Mouse (Mus musculus) embryonic facial prominence, embryonic 12.5 days (tissue): ENCODE measurements around the gene Olfr1315-ps1. TPM values are rescaled to one million over a fixed set of nuclear protein-coding genes. Genes with fewer than 3 reads are reported as not detected.

Experiments used
- ATAC-seq: fragments of 200-750 bp; cut with Nextera tagmentation; 2 replicates; pipeline ENCODE4 v1.8.0; 2017; ENCODE audit not compliant: insufficient number of reproducible peaks, insufficient read depth, low FRiP score, low TSS enrichment
- H3K27ac ChIP-seq: fragments of 300-500 bp; sonication (generic); 2 replicates; pipeline ENCODE4 v1.5.1; 2016; ENCODE audit warnings: mild to moderate bottlenecking
- H3K27me3 ChIP-seq: fragments of 300-500 bp; sonication (generic); 2 replicates; pipeline ENCODE4 v1.6.1; 2016; ENCODE audit warnings: mild to moderate bottlenecking, moderate library complexity
- H3K36me3 ChIP-seq: fragments of 300-500 bp; sonication (generic); 2 replicates; pipeline ENCODE4 v1.6.1; 2016; ENCODE audit warnings: mild to moderate bottlenecking
- H3K4me1 ChIP-seq: fragments of 300-500 bp; sonication (generic); 2 replicates; pipeline ENCODE4 v1.6.1; 2016
- H3K4me2 ChIP-seq: fragments of 300-500 bp; sonication (generic); replicated peaks from 2 replicates; pipeline ENCODE4 v1.6.1; 2016; ENCODE audit warnings: mild to moderate bottlenecking, moderate library complexity
- H3K4me3 ChIP-seq: fragments of 300-500 bp; sonication (generic); 2 replicates; pipeline ENCODE4 v1.5.1; 2016; ENCODE audit warnings: mild to moderate bottlenecking
- H3K9ac ChIP-seq: fragments of 300-500 bp; sonication (generic); 2 replicates; pipeline ENCODE4 v1.6.1; 2016; ENCODE audit warnings: mild to moderate bottlenecking, moderate library complexity
- H3K9me3 ChIP-seq: fragments of 300-500 bp; sonication (generic); 2 replicates; pipeline ENCODE4 v1.6.1; 2016; ENCODE audit warnings: mild to moderate bottlenecking, moderate library complexity
- WGBS: fragments of 180-500 bp; shearing (Covaris S2); methylation state at CpG from one replicate; pipeline ENCODE4 v1.1.7; 2016; 5-methylcytosine and 5-hydroxymethylcytosine counted together
- polyA plus RNA-seq: library from polyadenylated mRNA; unstranded; fragments of >200 nt; fragmentation: Nextera tagmentation; extraction: Ambion mirVana; gene quantifications from 2 replicates; pipeline ENCODE4 v1.2.1, GENCODE M21; 2016

The Olfr1315-ps1 gene
- polyA plus RNA-seq: not detected in 2 replicates

GRCm38 (mm10) chr2:112115340-112115739, at the start of gene Olfr1315-ps1:
TSS of gene Olfr1315-ps1 (minus strand) at chr2:112115440.
- Histone ChIP-seq H3K4me2 (no peak within 1 kb of the TSS), H3K27me3 (no peaks in the 10 kb centered on the region), H3K4me3 (no peak within 1 kb of the TSS), H3K9ac (no peak within 1 kb of the TSS), H3K9me3 (0 out of 2 replicates have a peak, but pooled peaks cover 3% of the 10 kb centered on the region), H3K27ac (no peak within 1 kb of the TSS), H3K4me1 (no peaks in the 10 kb centered on the region), H3K36me3 (no peaks in the 10 kb centered on the region)
- ATAC-seq: no peak
- WGBS: 66% methylated on average over 1 of the region's 1 CpGs

- no peak for ATAC-seq
- H3K9me3 ChIP-seq: no peaks in the 10 kb centered on the region
- no peaks in the 10 kb centered on the region for H3K36me3 ChIP-seq
- no peak within 1 kb of the TSS for H3K9ac ChIP-seq
- H3K27me3 ChIP-seq: no peaks in the 10 kb centered on the region
- no peaks in the 10 kb centered on the region for H3K4me1 ChIP-seq
- no peak within 1 kb of the TSS for H3K4me2 ChIP-seq
- H3K27ac ChIP-seq: no peak within 1 kb of the TSS
- H3K4me3 ChIP-seq: no peak within 1 kb of the TSS
These were observed 38.7 kb upstream of the Olfr1315-ps1 start, which contains the start of gene Olfr1318 for GRCm38 (mm10) chr2:112153898-112154297. TSS of gene Olfr1318 (plus strand) at chr2:112154198.

DNA sequence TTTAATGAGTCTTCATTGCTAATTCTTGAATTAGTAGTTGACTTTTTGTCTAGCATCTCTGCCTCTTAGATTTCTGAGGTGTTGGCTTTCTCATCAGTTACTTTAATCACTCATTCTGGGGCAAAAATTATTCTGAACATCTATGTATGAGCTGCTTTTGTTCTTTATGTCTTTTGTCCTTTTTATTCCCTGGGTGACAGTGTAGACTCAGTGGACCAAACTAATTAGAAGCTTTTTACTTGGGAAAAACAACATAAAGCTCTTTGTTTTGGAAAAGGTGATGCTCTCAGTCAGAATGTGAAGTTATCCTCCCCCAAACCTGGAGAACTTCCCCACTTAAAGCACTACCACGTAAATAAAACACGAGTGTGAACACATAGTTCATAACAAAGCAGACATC, 24.8 kb upstream of the Olfr1315-ps1 start, which contains the start of gene Olfr1317:
Gene Olfr1317 (plus strand): TSS at position 301 of the 400 bp plus-strand sequence.
- Histone ChIP-seq H3K9me3 (no peaks in the 10 kb centered on the region), H3K4me2 (no peak within 1 kb of the TSS), H3K27ac (no peak within 1 kb of the TSS), H3K4me1 (no peaks in the 10 kb centered on the region), H3K27me3 (no peaks in the 10 kb centered on the region), H3K36me3 (no peaks in the 10 kb centered on the region), H3K9ac (no peak within 1 kb of the TSS), H3K4me3 (no peak within 1 kb of the TSS)
- ATAC-seq: no peak
- WGBS: 82% methylated on average over 2 of the region's 2 CpGs

- Histone ChIP-seq H3K36me3 (no peaks in the 10 kb centered on the region), H3K9me3 (no peaks in the 10 kb centered on the region), H3K27me3 (no peaks in the 10 kb centered on the region), H3K4me1 (no peaks in the 10 kb centered on the region), H3K27ac (no peak within 1 kb of the TSS), H3K4me2 (no peak within 1 kb of the TSS), H3K4me3 (no peak within 1 kb of the TSS), H3K9ac (no peak within 1 kb of the TSS)
- no peak for ATAC-seq
- 82% methylated on average over 2 of the region's 2 CpGs for WGBS
These were observed 19.6 kb upstream of the Olfr1315-ps1 start, which contains the start of gene Olfr1316 for GRCm38 (mm10) chr2:112134877-112135276. TSS of gene Olfr1316 (minus strand) at chr2:112134977.

GRCm38 (mm10) chr2:112096681-112097080, 18.6 kb downstream of the Olfr1315-ps1 start, which contains the start of gene Olfr1314:
TSS of gene Olfr1314 (minus strand) at chr2:112096781.
- Histone ChIP-seq H3K4me3 (no peak within 1 kb of the TSS), H3K36me3 (no peaks in the 10 kb centered on the region), H3K27ac (no peak within 1 kb of the TSS), H3K4me2 (no peak within 1 kb of the TSS), H3K4me1 (no peaks in the 10 kb centered on the region), H3K27me3 (no peaks in the 10 kb centered on the region), H3K9me3 (no peaks in the 10 kb centered on the region), H3K9ac (no peak within 1 kb of the TSS)
- no peak for ATAC-seq

GRCm38 (mm10) chr2:112077743-112078142, 37.5 kb downstream of the Olfr1315-ps1 start, which contains the start of gene Olfr1313:
TSS of gene Olfr1313 (minus strand) at chr2:112077843.
- no peaks in the 10 kb centered on the region for H3K9me3 ChIP-seq
- H3K9ac ChIP-seq: no peak within 1 kb of the TSS
- H3K27ac ChIP-seq: no peak within 1 kb of the TSS
- no peak within 1 kb of the TSS for H3K4me3 ChIP-seq
- no peak for ATAC-seq
- H3K4me2 ChIP-seq: no peak within 1 kb of the TSS
- H3K4me1 ChIP-seq: no peaks in the 10 kb centered on the region
- H3K27me3 ChIP-seq: no peaks in the 10 kb centered on the region
- H3K36me3 ChIP-seq: no peaks in the 10 kb centered on the region

Other genes with a start within 250 kb of the Olfr1315-ps1 start
- not detected in 2 replicates for gene Olfr1305, start 238.3 kb downstream of the Olfr1315-ps1 start, polyA plus RNA-seq
- gene Olfr1306, start 199.2 kb downstream of the Olfr1315-ps1 start, polyA plus RNA-seq: not detected in 2 replicates
- gene Olfr1307, start 166.0 kb downstream of the Olfr1315-ps1 start, polyA plus RNA-seq: not detected in 2 replicates
- gene Olfr1308, start 150.5 kb downstream of the Olfr1315-ps1 start, polyA plus RNA-seq: not detected in 2 replicates
- gene Olfr1309, start 125.2 kb downstream of the Olfr1315-ps1 start, polyA plus RNA-seq: not detected in 2 replicates
- gene Olfr1310, start 102.7 kb downstream of the Olfr1315-ps1 start, polyA plus RNA-seq: not detected in 2 replicates
- gene Olfr1311, start 91.0 kb downstream of the Olfr1315-ps1 start, polyA plus RNA-seq: not detected in 2 replicates
- not detected in 2 replicates for gene Olfr1312, start 65.2 kb downstream of the Olfr1315-ps1 start, polyA plus RNA-seq
- not detected in 2 replicates for gene Olfr1313, start 37.6 kb downstream of the Olfr1315-ps1 start, polyA plus RNA-seq
- gene Olfr1314, start 18.7 kb downstream of the Olfr1315-ps1 start, polyA plus RNA-seq: not detected in 2 replicates
- not detected in 2 replicates for gene Olfr1316, start 19.5 kb upstream of the Olfr1315-ps1 start, polyA plus RNA-seq
- gene Olfr1317, start 24.9 kb upstream of the Olfr1315-ps1 start, polyA plus RNA-seq: not detected in 2 replicates
- not detected in 2 replicates for gene Olfr1318, start 38.8 kb upstream of the Olfr1315-ps1 start, polyA plus RNA-seq
- 15.1 and 17.7 TPM in 2 replicates for gene Lpcat4, start 124.0 kb upstream of the Olfr1315-ps1 start, polyA plus RNA-seq
- gene Nutm1, start 143.9 kb upstream of the Olfr1315-ps1 start, polyA plus RNA-seq: not detected in 2 replicates
- 169 and 180 TPM in 2 replicates for gene Nop10, start 146.5 kb upstream of the Olfr1315-ps1 start, polyA plus RNA-seq
- gene Slc12a6, start 150.4 kb upstream of the Olfr1315-ps1 start, polyA plus RNA-seq: 12.9 and 14.3 TPM in 2 replicates
- not detected in 2 replicates for gene Gm21985, start 150.9 kb upstream of the Olfr1315-ps1 start, polyA plus RNA-seq